Mouse (Mus musculus): ENCODE results near the gene Ttc22. TPM values are rescaled to one million over a fixed set of nuclear protein-coding genes. Genes with fewer than 3 reads are reported as not detected.

Gene Ttc22
- polyA plus RNA-seq, 1 experiment = 1.3 TPM

- peak within 1 kb of the TSS; percentile 90 for H3K4me3 ChIP-seq (ENCODE audit: insufficient read depth, low read length)
- H3K27ac ChIP-seq (ENCODE audit: insufficient read depth, low read length) = no peak within 1 kb of the TSS
- TF ChIP-seq CTCF (IDR thresholded peaks at IDR 0.05; ENCODE audit: extremely low read depth, insufficient read depth, low read length) = no peak
- TF ChIP-seq POLR2A (IDR thresholded peaks at IDR 0.05; ENCODE audit: extremely low read depth, insufficient read depth, low read length) = peak; percentile 71; the same call in 1 of the 2 replicates
- peaks cover 3% of the 10 kb centered on the region; the same call in 1 of the 2 replicates for H3K4me1 ChIP-seq (ENCODE audit: control insufficient read depth, insufficient read depth, low read length)
Observed at GRCm38 (mm10) chr4:106678442-106679118, 56.3 kb downstream of the Ttc22 start, which contains the start of gene Ttc4. Gene Ttc4, minus strand, starts transcription at chr4:106678944.

GRCm38 (mm10) chr4:106679152-106679551 is 56.9 kb downstream of the Ttc22 start:
- H3K4me3 ChIP-seq (ENCODE audit: insufficient read depth, low read length) = peak overlapping the region; percentile 90
- TF ChIP-seq POLR2A (IDR thresholded peaks at IDR 0.05; ENCODE audit: extremely low read depth, insufficient read depth, low read length) (no peak), CTCF (IDR thresholded peaks at IDR 0.05; ENCODE audit: extremely low read depth, insufficient read depth, low read length) (no peak)

GRCm38 (mm10) chr4:106680955-106681354 is 58.7 kb downstream of the Ttc22 start:
- no peak overlapping the region for H3K27ac ChIP-seq (ENCODE audit: insufficient read depth, low read length)

More at GRCm38 (mm10) chr4:106679152-106679551, 56.9 kb downstream of the Ttc22 start:
- H3K4me1 ChIP-seq (ENCODE audit: control insufficient read depth, insufficient read depth, low read length) = peaks cover 3% of the 10 kb centered on the region; the same call in 1 of the 2 replicates
- no peak overlapping the region for H3K27ac ChIP-seq (ENCODE audit: insufficient read depth, low read length)

GRCm38 (mm10) chr4:106688636-106689296 is 66.5 kb downstream of the Ttc22 start:
- Histone ChIP-seq H3K27ac (ENCODE audit: insufficient read depth, low read length) (no peak overlapping the region), H3K4me1 (ENCODE audit: control insufficient read depth, insufficient read depth, low read length) (no peaks in the 10 kb centered on the region), H3K4me3 (ENCODE audit: insufficient read depth, low read length) (no peak overlapping the region)
- TF ChIP-seq CTCF (IDR thresholded peaks at IDR 0.05; ENCODE audit: extremely low read depth, insufficient read depth, low read length) = no peak
- no peak for TF ChIP-seq POLR2A (IDR thresholded peaks at IDR 0.05; ENCODE audit: extremely low read depth, insufficient read depth, low read length)

More at GRCm38 (mm10) chr4:106680955-106681354, 58.7 kb downstream of the Ttc22 start:
- H3K4me1 ChIP-seq (ENCODE audit: control insufficient read depth, insufficient read depth, low read length) = peaks cover 3% of the 10 kb centered on the region; the same call in 1 of the 2 replicates
- TF ChIP-seq CTCF (IDR thresholded peaks at IDR 0.05; ENCODE audit: extremely low read depth, insufficient read depth, low read length) = no peak
- no peak for TF ChIP-seq POLR2A (IDR thresholded peaks at IDR 0.05; ENCODE audit: extremely low read depth, insufficient read depth, low read length)
- H3K4me3 ChIP-seq (ENCODE audit: insufficient read depth, low read length) = no peak overlapping the region

Other genes with a start within 250 kb of the Ttc22 start
- 1.7 and 2.2 TPM in 2 replicates for gene Pcsk9, start 158.1 kb upstream of the Ttc22 start, polyA plus RNA-seq (2012; rRNA removed)
- gene Bsnd, start 130.1 kb upstream of the Ttc22 start, polyA plus RNA-seq (2012; rRNA removed) = not detected in 2 replicates
- gene Dhcr24, start 61.4 kb upstream of the Ttc22 start, polyA plus RNA-seq (2012; rRNA removed) = 95.3 and 97.6 TPM in 2 replicates
- gene Lexm, start 5.2 kb upstream of the Ttc22 start, polyA plus RNA-seq (2012; rRNA removed) = 0.08 and 0.11 TPM in 2 replicates
- 10.4 and 10.7 TPM in 2 replicates for gene Pars2, start 28.6 kb downstream of the Ttc22 start, polyA plus RNA-seq (2012; rRNA removed)
- 112 and 118 TPM in 2 replicates for gene Ttc4, start 56.5 kb downstream of the Ttc22 start, polyA plus RNA-seq (2012; rRNA removed)
- gene Mroh7, start 108.5 kb downstream of the Ttc22 start, polyA plus RNA-seq (2012; rRNA removed) = 9.5 and 9.7 TPM in 2 replicates
- gene Fam151a, start 111.5 kb downstream of the Ttc22 start, polyA plus RNA-seq (2012; rRNA removed) = 0.06 TPM in 1 of 2 replicates, not detected in the other
- gene Acot11, start 182.6 kb downstream of the Ttc22 start, polyA plus RNA-seq (2012; rRNA removed) = 21.9 and 23.9 TPM in 2 replicates

Data from cortical plate, adult 2 months (tissue).